Mouse (Mus musculus) limb, embryonic 14.5 days (tissue): ENCODE data around the gene Ndufs8. TPM values are rescaled to one million over a fixed set of nuclear protein-coding genes. Genes with fewer than 3 reads are reported as not detected.

Experiments
- ATAC-seq: fragments of 200-750 bp; cut with Nextera tagmentation; 2 replicates; pipeline ENCODE4 v1.8.0; 2017; ENCODE audit warnings: low read depth, moderate number of reproducible peaks, moderate TSS enrichment; ENCODE audit not compliant: low FRiP score
- DNase-seq: peaks from one replicate; pipeline ENCODE4 v3.0.0-alpha.2; 2015; ENCODE audit warnings: low spot score
- H3K27ac ChIP-seq: fragments of 300-500 bp; sonication (generic); replicated peaks from 2 replicates; pipeline ENCODE4 v1.5.1; 2014; ENCODE audit warnings: low read depth, mild to moderate bottlenecking, low read length, moderate library complexity, mixed read lengths
- H3K27me3 ChIP-seq: fragments of 300-500 bp; sonication (generic); 2 replicates; pipeline ENCODE4 v1.6.1; 2014; ENCODE audit warnings: low read length, mixed read lengths; ENCODE audit not compliant: control insufficient read depth, insufficient read depth
- H3K36me3 ChIP-seq: fragments of 300-500 bp; sonication (generic); 2 replicates; pipeline ENCODE4 v1.6.1; 2014; ENCODE audit warnings: mild to moderate bottlenecking, low read length, moderate library complexity, mixed read lengths; ENCODE audit not compliant: control insufficient read depth, insufficient read depth
- H3K4me1 ChIP-seq: fragments of 300-500 bp; sonication (generic); 2 replicates; pipeline ENCODE4 v1.6.1; 2014; ENCODE audit warnings: antibody characterized with exemption, low read length, mixed read lengths; ENCODE audit not compliant: control insufficient read depth, insufficient read depth
- H3K4me2 ChIP-seq: fragments of 300-500 bp; sonication (generic); replicated peaks from 2 replicates; pipeline ENCODE4 v1.6.1; 2014; ENCODE audit warnings: low read depth, mild to moderate bottlenecking, low read length, moderate library complexity; ENCODE audit not compliant: severe bottlenecking
- H3K4me3 ChIP-seq: fragments of 300-500 bp; sonication (generic); replicated peaks from 2 replicates; pipeline ENCODE4 v1.5.1; 2014; ENCODE audit warnings: low read length
- H3K9ac ChIP-seq: fragments of 300-500 bp; sonication (generic); 2 replicates; pipeline ENCODE4 v1.6.1; 2014; ENCODE audit warnings: mild to moderate bottlenecking, low read depth, low read length, moderate library complexity; ENCODE audit not compliant: severe bottlenecking
- H3K9me3 ChIP-seq: fragments of 300-500 bp; sonication (generic); 2 replicates; pipeline ENCODE4 v1.6.1; 2016; ENCODE audit warnings: low read length; ENCODE audit not compliant: control insufficient read depth
- POLR2A ChIP-seq: fragments of 200-500 bp; IDR thresholded peaks from 2 replicates; pipeline ENCODE4 v1.8.0; 2012; ENCODE audit warnings: inconsistent platforms, mild to moderate bottlenecking, moderate library complexity, borderline replicate concordance; ENCODE audit not compliant: insufficient read depth, insufficient read length; ENCODE audit errors: extremely low read depth
- WGBS: fragments of 180-500 bp; shearing (Covaris S2); extraction: QIAGEN DNeasy Blood & Tissue Kit; methylation state at CpG from one replicate; pipeline ENCODE4 v1.1.7; 2014; 5-methylcytosine and 5-hydroxymethylcytosine counted together
- polyA plus RNA-seq, 2 experiments: library from polyadenylated mRNA; depleted of rRNA in 1 of 2; stranded (reverse) in 1 of 2; unstranded in 1 of 2; fragments of >200 nt; fragmentation: Nextera tagmentation in 1 of 2; extraction: Ambion mirVana in 1 of 2; gene quantifications; 2 replicates each; pipeline versions ENCODE4 v1.2.1 to v1.2.3; 2012 to 2014

Ndufs8 gene
- polyA plus RNA-seq, 2 experiments, result 186 to 322 TPM

DNA sequence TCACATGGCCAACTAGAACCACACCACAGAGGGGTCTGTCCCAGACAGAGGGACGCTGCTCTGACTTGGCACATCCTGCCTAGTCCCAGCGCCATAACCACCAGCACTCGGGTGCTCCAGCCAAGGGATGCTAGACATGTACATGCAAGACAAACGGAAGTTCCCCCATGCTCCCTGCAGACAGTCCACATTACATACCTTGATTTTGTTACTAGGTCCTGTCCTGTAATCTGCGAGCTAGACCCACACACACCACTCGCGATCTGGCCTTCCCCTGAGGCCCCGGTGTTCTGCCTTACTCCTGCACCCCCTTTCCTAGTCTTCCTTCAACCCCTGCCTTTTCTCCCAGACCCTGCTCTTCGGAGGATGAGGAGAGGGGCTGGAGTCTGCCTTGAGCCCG lies 6.2 kb downstream of the Ndufs8 start:
- no peak for DNase-seq
- H3K4me2 ChIP-seq, result peak overlapping the region; percentile 75
- H3K27me3 ChIP-seq, result no peaks in the 10 kb centered on the region
- 28% methylated on average over 10 of the region's 10 CpGs for WGBS
- no peak for TF ChIP-seq POLR2A
- ATAC-seq, result no peak
- peak overlapping the region; percentile 61 for H3K9ac ChIP-seq
- no peak overlapping the region; the same call in 1 of the 2 replicates for H3K27ac ChIP-seq
- no peaks in the 10 kb centered on the region for H3K9me3 ChIP-seq
- peak overlapping the region; percentile 52 for H3K4me3 ChIP-seq
- H3K36me3 ChIP-seq, result peaks cover 49% of the 10 kb centered on the region
- peaks cover 29% of the 10 kb centered on the region for H3K4me1 ChIP-seq

DNA sequence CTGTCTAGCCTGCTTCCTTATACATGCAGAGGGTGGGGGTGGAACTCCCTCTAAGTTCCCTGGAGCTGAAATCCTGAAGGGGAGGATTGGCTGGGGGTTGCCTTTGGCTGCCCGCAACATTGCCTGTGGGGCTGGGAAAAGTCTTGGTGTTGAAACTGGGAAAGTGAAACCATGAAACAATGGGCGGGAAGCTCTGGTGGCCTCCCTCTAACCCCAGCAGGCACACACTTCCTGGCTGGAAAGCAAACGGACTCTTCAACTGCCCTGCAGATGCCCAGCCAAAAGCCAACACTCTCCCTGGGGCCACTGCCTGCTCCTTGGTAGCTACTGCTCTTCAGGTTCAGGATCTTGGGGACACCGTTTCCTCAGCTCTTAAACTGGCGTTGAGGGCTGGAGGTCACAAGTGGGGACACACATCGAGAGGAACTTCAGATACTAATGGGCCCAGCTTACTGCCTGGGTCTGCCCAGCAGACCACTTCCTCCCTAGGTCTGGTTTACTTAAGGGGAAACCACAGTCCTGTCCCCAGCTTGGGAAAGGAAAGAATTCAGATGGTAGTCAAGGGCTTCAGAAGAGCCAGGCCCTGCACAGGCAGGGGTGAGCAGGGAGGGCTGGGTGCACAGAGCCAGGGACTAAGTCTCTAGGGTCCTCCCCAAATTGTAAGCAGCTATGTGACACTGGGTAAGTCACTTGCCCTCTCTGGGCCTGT lies 7.2 kb downstream of the Ndufs8 start:
- H3K4me3 ChIP-seq, result peak overlapping the region; percentile 52
- no peaks in the 10 kb centered on the region for H3K9me3 ChIP-seq
- whole genome bisulfite sequencing, result 26% methylated on average over 6 of the region's 6 CpGs
- H3K4me1 ChIP-seq, result peaks cover 29% of the 10 kb centered on the region
- H3K9ac ChIP-seq, result no peak overlapping the region
- no peak for ATAC-seq
- H3K27me3 ChIP-seq, result no peaks in the 10 kb centered on the region
- no peak for TF ChIP-seq POLR2A
- H3K27ac ChIP-seq, result 0 out of 2 replicates have a peak overlapping the region, but pooled peaks have one; percentile 43
- H3K36me3 ChIP-seq, result peaks cover 45% of the 10 kb centered on the region
- no peak for DNase-seq
- peak overlapping the region; percentile 75 for H3K4me2 ChIP-seq

DNA sequence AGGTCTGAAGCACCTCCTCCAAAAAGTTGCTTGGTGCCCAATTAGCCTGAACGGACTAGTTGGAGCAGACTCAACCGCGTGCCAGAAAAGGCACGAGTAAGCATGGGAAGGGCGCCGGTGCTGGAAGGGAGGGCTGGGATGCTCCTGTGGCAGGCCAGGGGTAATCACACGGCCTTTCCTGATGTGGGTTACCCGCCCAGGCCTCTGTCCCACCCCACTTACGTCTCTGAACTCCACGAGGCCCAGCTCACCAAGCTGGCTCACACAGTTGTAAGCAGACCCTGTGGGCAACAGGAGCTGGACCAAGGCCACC lies 8.3 kb downstream of the Ndufs8 start:
- Histone ChIP-seq H3K4me3 (0 out of 2 replicates have a peak overlapping the region, but pooled peaks have one; percentile 52), H3K9ac (no peak overlapping the region), H3K36me3 (peaks cover 41% of the 10 kb centered on the region), H3K27me3 (no peaks in the 10 kb centered on the region), H3K9me3 (no peaks in the 10 kb centered on the region), H3K4me2 (no peak overlapping the region), H3K4me1 (peaks cover 29% of the 10 kb centered on the region), H3K27ac (no peak overlapping the region)
- ATAC-seq, result no peak
- WGBS, result 59% methylated on average over 10 of the region's 10 CpGs
- no peak for DNase-seq
- no peak for TF ChIP-seq POLR2A

DNA sequence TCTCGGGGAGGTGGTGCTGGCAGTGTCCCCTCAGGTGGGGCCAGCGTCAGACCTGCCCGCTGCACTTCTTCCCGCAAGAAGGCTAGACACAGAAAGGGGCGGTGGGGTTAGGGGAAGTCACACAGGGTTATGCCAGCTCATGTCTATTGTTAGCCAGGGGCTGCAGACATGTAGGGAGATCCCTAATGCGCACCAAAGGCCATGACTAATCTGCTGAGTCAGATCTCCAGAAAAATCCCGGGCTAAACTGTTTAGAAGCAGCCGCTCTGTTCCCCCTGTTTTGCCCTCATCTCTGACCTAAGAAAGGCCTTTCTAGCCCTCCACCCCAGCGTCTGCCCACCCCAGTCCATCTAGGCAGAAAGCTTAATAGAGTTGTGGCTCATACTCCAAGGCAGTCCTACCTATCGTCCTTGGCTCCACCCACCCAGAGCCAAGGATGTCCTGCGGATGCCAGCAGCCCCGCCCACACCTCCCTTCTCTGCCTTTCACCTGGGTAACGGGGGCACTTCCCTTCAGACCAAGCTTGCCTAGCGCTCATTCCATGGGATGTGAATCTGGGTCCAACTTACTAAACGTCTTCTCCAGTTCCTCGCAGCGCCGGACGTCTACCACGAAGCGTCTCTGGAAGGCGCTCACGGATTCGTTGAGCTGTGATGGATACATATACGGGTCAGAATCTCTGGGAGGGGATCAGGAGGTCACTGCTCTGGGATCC lies 8.8 kb downstream of the Ndufs8 start:
- DNase-seq (no peak), ATAC-seq (no peak)
- no peaks in the 10 kb centered on the region for H3K9me3 ChIP-seq
- H3K27me3 ChIP-seq, result no peaks in the 10 kb centered on the region
- peaks cover 29% of the 10 kb centered on the region for H3K4me1 ChIP-seq
- H3K36me3 ChIP-seq, result peaks cover 41% of the 10 kb centered on the region
- H3K4me2 ChIP-seq, result no peak overlapping the region
- no peak overlapping the region for H3K4me3 ChIP-seq
- H3K27ac ChIP-seq, result no peak overlapping the region
- TF ChIP-seq POLR2A, result no peak
- WGBS, result 74% methylated on average over 25 of the region's 25 CpGs
- H3K9ac ChIP-seq, result no peak overlapping the region

DNA sequence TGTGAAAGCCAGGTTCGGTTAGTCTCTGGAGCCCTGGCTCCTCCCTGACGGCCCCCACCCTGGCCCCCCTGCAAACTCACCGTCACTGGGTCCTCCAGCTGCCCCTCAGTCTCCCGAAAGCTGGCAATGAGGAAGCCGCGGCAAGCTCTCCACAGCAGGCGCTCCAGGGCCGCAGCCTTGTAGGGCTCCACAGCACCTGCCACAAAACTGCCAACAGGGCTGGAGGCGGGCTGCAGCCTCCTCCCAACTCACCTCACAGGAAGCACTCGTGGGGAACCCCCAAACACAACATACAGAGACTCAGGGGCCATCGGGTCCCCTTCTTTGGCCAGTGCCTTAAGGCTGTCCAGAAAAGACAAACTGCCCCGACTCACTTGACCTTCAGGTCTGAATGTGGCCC lies 9.6 kb downstream of the Ndufs8 start:
- TF ChIP-seq POLR2A, result no peak
- 89% methylated on average over 11 of the region's 12 CpGs for WGBS
- H3K4me2 ChIP-seq, result no peak overlapping the region

More for the DNA sequence above, 9.6 kb downstream of the Ndufs8 start:
- Histone ChIP-seq H3K27me3 (no peaks in the 10 kb centered on the region), H3K9me3 (no peaks in the 10 kb centered on the region), H3K4me3 (no peak overlapping the region), H3K36me3 (peaks cover 42% of the 10 kb centered on the region), H3K27ac (no peak overlapping the region), H3K4me1 (peaks cover 29% of the 10 kb centered on the region), H3K9ac (no peak overlapping the region)
- no peak for DNase-seq
- ATAC-seq, result no peak
